Comparison of ENCODE assay signal across 20 mouse cellular contexts in genomic region chr12:80222473-80222872, GRCm38 (mm10). TPM values are rescaled to one million over a fixed set of nuclear protein-coding genes. Genes with fewer than 3 reads are reported as not detected.
DNase-seq lines count a peak whose midpoint lies in the region; ATAC-seq and TF ChIP-seq lines count a peak whose summit lies in the region.
"Had no signal": no experiment of that assay in that cellular context is flagged by ENCODE, and none has a peak within 500 bp of the region (broad histone marks: within the 10 kb centered on the region; RNA-seq: fewer than 3 reads in every experiment).

No protein-coding gene starts in this region.

- TF ChIP-seq RAD21 in MEL (IDR thresholded peaks at IDR 0.05; ENCODE audit: low read depth, low read length), result no peak

- no peak overlapping the region for H3K27ac ChIP-seq in MEL (ENCODE audit: control insufficient read depth, low read depth, low read length)
- H3K27ac ChIP-seq in midbrain, embryonic 14.5 days (replicated peaks; ENCODE audit: low read depth, low read length), result no peak overlapping the region
- no peak overlapping the region for H3K27ac ChIP-seq in kidney, embryonic 14.5 days (ENCODE audit: low read depth, low read length)
- H3K27ac ChIP-seq: embryonic facial prominence, embryonic 15.5 days; forebrain, embryonic 12.5 days; kidney, embryonic 15.5 days; liver, embryonic 13.5 days; midbrain, embryonic 12.5 days had no signal

- H3K79me2 ChIP-seq in MEL (ENCODE audit: control insufficient read depth, insufficient read depth, low read length, poor library complexity), result no peaks in the 10 kb centered on the region

- H3K36me3 ChIP-seq in MEL (ENCODE audit: control insufficient read depth in 1 of 2, insufficient read depth in 2 of 2, low read length in 2 of 2), result peaks cover 0 to 16% of the 10 kb centered on the region in 2 experiments; a peak in 2 of 4 replicates
- H3K36me3 ChIP-seq in midbrain, embryonic 14.5 days (ENCODE audit: control insufficient read depth, insufficient read depth, low read length), result no peaks in the 10 kb centered on the region
- H3K36me3 ChIP-seq in kidney, embryonic 14.5 days (ENCODE audit: control insufficient read depth, insufficient read depth, low read length), result no peaks in the 10 kb centered on the region
- H3K36me3 ChIP-seq: embryonic facial prominence, embryonic 15.5 days; forebrain, embryonic 12.5 days; limb, embryonic 13.5 days; liver, embryonic 13.5 days; midbrain, embryonic 12.5 days had no signal

- no peaks in the 10 kb centered on the region for H3K9me3 ChIP-seq in MEL (replicated peaks; ENCODE audit: insufficient read depth, low read length)
- no peaks in the 10 kb centered on the region for H3K9me3 ChIP-seq in midbrain, embryonic 14.5 days (ENCODE audit: control insufficient read depth, low read length)
- no peaks in the 10 kb centered on the region for H3K9me3 ChIP-seq in kidney, embryonic 14.5 days (ENCODE audit: control insufficient read depth, low read length)
- H3K9me3 ChIP-seq: embryonic facial prominence, embryonic 15.5 days; forebrain, embryonic 12.5 days; kidney, embryonic 15.5 days; limb, embryonic 13.5 days; liver, embryonic 13.5 days; midbrain, embryonic 12.5 days had no signal

- H3K4me3 ChIP-seq in MEL (ENCODE audit: control insufficient read depth in 1 of 2, insufficient read depth in 1 of 2, low read depth in 2 of 2, low read length in 2 of 2), result no peak overlapping the region
- H3K4me3 ChIP-seq in midbrain, embryonic 14.5 days (replicated peaks; ENCODE audit: low read depth, low read length), result no peak overlapping the region
- H3K4me3 ChIP-seq in kidney, embryonic 14.5 days (ENCODE audit: low read length), result no peak overlapping the region
- H3K4me3 ChIP-seq: embryonic facial prominence, embryonic 15.5 days; forebrain, embryonic 12.5 days; kidney, embryonic 15.5 days; limb, embryonic 13.5 days; liver, embryonic 13.5 days; midbrain, embryonic 12.5 days had no signal

- DNase-seq in adrenal gland, postnatal 14 days, result peak; percentile 39
- DNase-seq in adrenal gland, adult 18-20 months (ENCODE audit: low spot score in 2 of 2), result no peak
- DNase-seq in heart, postnatal 14 days, result peak; percentile 19 to 43
- no peak for DNase-seq in heart, postnatal 25 days (ENCODE audit: low spot score)
- DNase-seq in MEL (ENCODE audit: low read depth, low spot score), result peak; percentile 19
- DNase-seq in midbrain, embryonic 14.5 days, result no peak
- DNase-seq: adrenal gland, postnatal 10 days; cerebellum, adult 9-11 months; gastrocnemius, postnatal 25 days; liver, embryonic 13.5 days; thymus, postnatal 36 days had no signal

- WGBS in midbrain, embryonic 14.5 days, result 89% methylated on average over 3 of the region's 3 CpGs
- 90% methylated on average over 3 of the region's 3 CpGs for WGBS in kidney, embryonic 14.5 days

- ATAC-seq in megakaryocyte-erythroid progenitor cell, adult 5-6 weeks (replicated peaks; ENCODE audit: low FRiP score, low TSS enrichment, poor library complexity, severe bottlenecking), result 0 out of 2 replicates have a peak, but pooled peaks have one; percentile 20
- no peak for ATAC-seq in midbrain, embryonic 14.5 days (ENCODE audit: low FRiP score, low TSS enrichment)
- ATAC-seq in kidney, embryonic 14.5 days (ENCODE audit: low FRiP score, low TSS enrichment), result no peak
- ATAC-seq: Patski had no signal

- intact Hi-C loops in heart, postnatal 14 days (cut with DNase I), result no loop called here
- intact Hi-C loops in heart, postnatal 25 days (cut with DNase I), result no loop called here

- no peak overlapping the region for H3K4me2 ChIP-seq in midbrain, embryonic 14.5 days (ENCODE audit: low read length)
- H3K4me2 ChIP-seq in kidney, embryonic 14.5 days (replicated peaks; ENCODE audit: low read depth, low read length), result no peak overlapping the region
- H3K4me2 ChIP-seq: embryonic facial prominence, embryonic 15.5 days; forebrain, embryonic 12.5 days; kidney, embryonic 15.5 days; limb, embryonic 13.5 days; liver, embryonic 13.5 days; midbrain, embryonic 12.5 days had no signal

- no peak for TF ChIP-seq CTCF in MEL (IDR thresholded peaks at IDR 0.05 in 2 of 3, conservative IDR thresholded peaks at IDR 0.05 in 1 of 3; ENCODE audit: control insufficient read depth in 1 of 3, insufficient read depth in 1 of 3, low read depth in 2 of 3, low read length in 3 of 3, poor library complexity in 1 of 3, severe bottlenecking in 1 of 3)

- no peak for TF ChIP-seq POLR2A in MEL (IDR thresholded peaks at IDR 0.05; ENCODE audit: control insufficient read depth in 1 of 2, insufficient read depth in 1 of 2, low read depth in 1 of 2, low read length in 2 of 2, poor library complexity in 1 of 2)

- H3K9ac ChIP-seq in MEL (ENCODE audit: control insufficient read depth, low read depth, low read length, poor library complexity, severe bottlenecking), result no peak overlapping the region
- H3K9ac ChIP-seq in midbrain, embryonic 14.5 days (replicated peaks; ENCODE audit: low read length), result no peak overlapping the region
- H3K9ac ChIP-seq in kidney, embryonic 14.5 days (ENCODE audit: low read depth, low read length), result no peak overlapping the region
- H3K9ac ChIP-seq: embryonic facial prominence, embryonic 15.5 days; forebrain, embryonic 12.5 days; kidney, embryonic 15.5 days; limb, embryonic 13.5 days; liver, embryonic 13.5 days; midbrain, embryonic 12.5 days had no signal

- H3K4me1 ChIP-seq in MEL (ENCODE audit: control insufficient read depth in 1 of 2, insufficient read depth in 2 of 2, low read length in 2 of 2), result peaks cover 10 to 28% of the 10 kb centered on the region in 2 experiments
- H3K4me1 ChIP-seq in midbrain, embryonic 14.5 days (ENCODE audit: control insufficient read depth, insufficient read depth, low read length), result no peaks in the 10 kb centered on the region
- peaks cover 53% of the 10 kb centered on the region for H3K4me1 ChIP-seq in kidney, embryonic 14.5 days (ENCODE audit: control insufficient read depth, insufficient read depth, low read length)

- H3K27me3 ChIP-seq in MEL (ENCODE audit: control insufficient read depth in 1 of 2, insufficient read depth in 2 of 2, low read length in 2 of 2), result no peaks in the 10 kb centered on the region
- H3K27me3 ChIP-seq in midbrain, embryonic 14.5 days (ENCODE audit: control insufficient read depth, insufficient read depth, low read length), result no peaks in the 10 kb centered on the region
- no peaks in the 10 kb centered on the region for H3K27me3 ChIP-seq in kidney, embryonic 14.5 days (ENCODE audit: control insufficient read depth, insufficient read depth, low read length)
- H3K27me3 ChIP-seq: CH12.LX; embryonic facial prominence, embryonic 15.5 days; forebrain, embryonic 12.5 days; kidney, embryonic 15.5 days; limb, embryonic 13.5 days; liver, embryonic 13.5 days; midbrain, embryonic 12.5 days; Patski had no signal

- no peak for TF ChIP-seq EP300 in MEL (IDR thresholded peaks at IDR 0.05; ENCODE audit: low read depth in 1 of 2, low read length in 2 of 2)

TF ChIP-seq in MEL, 35 proteins besides CTCF, POLR2A, EP300 and RAD21:
- TF ChIP-seq ETS1 (IDR thresholded peaks at IDR 0.05; ENCODE audit: low read depth, low read length) (0 out of 2 replicates have a peak, but pooled peaks have one; percentile 17), NELFE (IDR thresholded peaks at IDR 0.05; ENCODE audit: low read depth, low read length) (no peak)

RNA-seq across cellular contexts. Expression of gene Actn1, which starts 37.7 kb away (rescaled TPM):
- total RNA-seq in adrenal gland, postnatal 14 days (2021), result 35.8 and 54.6 TPM in 2 replicates
- 10 to 100 TPM; 31.2 to 43.7 TPM for total RNA-seq in adrenal gland, adult 18-20 months (2021)
- total RNA-seq in heart, postnatal 14 days (2021), result 10 to 100 TPM; 49.7 to 51.0 TPM
- total RNA-seq in heart, postnatal 25 days (2021), result 10 to 100 TPM; 33.9 to 38.3 TPM
- total RNA-seq in MEL (2012; rRNA removed), result 7.8 and 8.8 TPM in 2 replicates
- 10 to 100 TPM in 1 of 2 experiments, not detected in 1; 27.0 TPM for polyA plus RNA-seq in MEL (2012; ENCODE audit: insufficient read depth in 1 of 2, insufficient read length in 2 of 2, low read depth in 1 of 2, low replicate concordance in 2 of 2, missing spikeins in 1 of 2)
- total RNA-seq in megakaryocyte-erythroid progenitor cell, adult 5-6 weeks (2014; fragmentation: Nextera tagmentation), result 0.96 and 7.6 TPM in 2 replicates
- 4.9 and 7.2 TPM in 2 replicates for total RNA-seq in megakaryocyte-erythroid progenitor cell, adult 5-6 weeks (2017)
- 6.2 and 7.9 TPM in 2 replicates for polyA plus RNA-seq in midbrain, embryonic 14.5 days (2014; fragmentation: Nextera tagmentation; extraction: Ambion mirVana)
- 38.3 and 52.6 TPM in 2 replicates for polyA plus RNA-seq in kidney, embryonic 14.5 days (2014; fragmentation: Nextera tagmentation; extraction: Ambion mirVana)

Comparison
In these comparisons a context has a peak if more than half of its experiments do, and no peak if none do; other contexts are left out.
1. DNase-seq: peak in adrenal gland, postnatal 14 days (single experiment), heart, postnatal 14 days (2 of 2) and MEL (single experiment); none in adrenal gland, adult 18-20 months (0 of 2), heart, postnatal 25 days (single experiment) and midbrain, embryonic 14.5 days (single experiment).